Mouse (Mus musculus) liver, postnatal 0 days (tissue): Measurements from ENCODE around the gene Sftpd.

ENCODE experiments used
- CTCF ChIP-seq: sonication (generic); IDR thresholded peaks from 2 replicates; pipeline ENCODE4 v1.5.1; 2016; ENCODE audit warnings: antibody characterized with exemption, low read depth
- EP300 ChIP-seq: IDR thresholded peaks from 2 replicates; pipeline ENCODE4 v1.6.1; 2016; ENCODE audit warnings: antibody characterized with exemption, low read depth, mild to moderate bottlenecking

DNA sequence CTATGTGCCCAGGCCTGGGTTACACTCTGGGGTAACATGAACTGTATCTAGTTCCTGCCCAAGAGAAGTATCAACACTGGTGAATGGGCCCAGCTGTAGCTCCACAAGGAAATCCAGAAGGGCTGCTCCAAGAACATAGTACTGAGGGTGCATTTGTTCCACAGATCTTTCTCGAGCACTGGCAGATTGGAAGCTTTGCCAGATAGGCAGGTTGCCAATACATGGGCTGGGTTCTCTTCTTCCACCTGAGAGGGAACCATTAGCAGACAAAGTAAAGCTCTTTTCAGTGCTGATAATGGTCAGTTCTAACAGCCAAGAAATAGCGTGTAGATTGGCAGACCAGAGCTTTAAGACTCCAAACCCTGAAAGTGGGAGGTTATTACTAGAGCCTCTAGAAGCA lies 37.6 kb downstream of the Sftpd start:
- TF ChIP-seq CTCF = no peak
- TF ChIP-seq EP300 = no peak
